Mouse (Mus musculus) layer of hippocampus, adult 18-20 months (tissue): ENCODE measurements around the gene Gm14525. TPM values are rescaled to one million over a fixed set of nuclear protein-coding genes. Genes with fewer than 3 reads are reported as not detected.
"Not testable (repeated sequence)": the region's sequence is repeated elsewhere in the genome, so short reads cannot be mapped to it uniquely, and the experiment has no call there.

Experiments used
- DNase-seq, 2 experiments: peaks; one replicate each; pipeline ENCODE4 v3.0.0; 2022; ENCODE audit warnings: low spot score in 2 of 2
- long read RNA-seq: library from polyadenylated mRNA; stranded (forward); transcript quantifications from one replicate; pipeline ENCODE4 v2.0.0, GENCODE M21; 2021
- total RNA-seq, 2 experiments: library from RNA; stranded (reverse); gene quantifications; 2 replicates each; pipeline ENCODE4 v1.2.3; 2021

The Gm14525 gene
- total RNA-seq = not detected
- long read RNA-seq = 0 reads

GRCm38 (mm10) chrX:26702538-26702937, at the start of gene Gm14525:
Gene Gm14525 (minus strand): TSS chrX:26702638.
- DNase-seq = not testable (repeated sequence)

Other genes with a start within 250 kb of the Gm14525 start
- not detected for gene Slx, start 157.1 kb downstream of the Gm14525 start, total RNA-seq
- gene Gm6121, start 233.1 kb upstream of the Gm14525 start, total RNA-seq = not detected